Mouse (Mus musculus) ES-Bruce4 (cell line): ENCODE data around the gene Caprin1.

Source experiments
- EP300 ChIP-seq: IDR thresholded peaks from 2 replicates; pipeline ENCODE4 v1.6.1; 2011; ENCODE audit warnings: low read depth, low read length; ENCODE audit not compliant: insufficient read depth
- POLR2A ChIP-seq: IDR thresholded peaks from one replicate; pipeline ENCODE4 v1.8.1; 2011; ENCODE audit warnings: low read length; ENCODE audit not compliant: insufficient read depth

- TF ChIP-seq POLR2A, result no peak
- TF ChIP-seq EP300, result no peak
Measured at GRCm38 (mm10) chr2:103714412-103714811, 83.0 kb downstream of the Caprin1 start.
